ENCODE assay signal across 9 mouse cellular contexts in genomic region chr8:114074122-114074521, GRCm38 (mm10). TPM values are rescaled to one million over a fixed set of nuclear protein-coding genes. Genes with fewer than 3 reads are reported as not detected.
A peak's percentile ranks its signal among the peaks of the same experiment; 100 is the strongest.
DNase-seq lines count a peak whose midpoint lies in the region; ATAC-seq and TF ChIP-seq lines count a peak whose summit lies in the region.
"Had no signal": no experiment of that assay in that cellular context is flagged by ENCODE, and none has a peak within 500 bp of the region (broad histone marks: within the 10 kb centered on the region; RNA-seq: fewer than 3 reads in every experiment).

No protein-coding gene starts in this region.

- H3K4me2 ChIP-seq in heart, postnatal 0 days (ENCODE audit: low read depth, low read length), result no peak overlapping the region
- no peak overlapping the region for H3K4me2 ChIP-seq in heart, embryonic 12.5 days
- H3K4me2 ChIP-seq in lung, embryonic 14.5 days, result no peak overlapping the region
- H3K4me2 ChIP-seq: limb, embryonic 13.5 days had no signal

- H3K9me3 ChIP-seq in heart, postnatal 0 days (replicated peaks; ENCODE audit: control insufficient read depth, low read length), result no peaks in the 10 kb centered on the region
- H3K9me3 ChIP-seq in heart, embryonic 12.5 days (replicated peaks), result 0 out of 2 replicates have a peak, but pooled peaks cover 3% of the 10 kb centered on the region
- H3K9me3 ChIP-seq in lung, embryonic 14.5 days (ENCODE audit: low read depth, low read length), result no peaks in the 10 kb centered on the region

- no peak for TF ChIP-seq POLR2A in thymus, adult 2 months (IDR thresholded peaks at IDR 0.05; ENCODE audit: control insufficient read depth, extremely low read depth, insufficient read depth, low read length, poor library complexity)

- TF ChIP-seq CTCF in heart, postnatal 0 days (IDR thresholded peaks at IDR 0.05; ENCODE audit: low read depth), result peak; percentile 29
- TF ChIP-seq CTCF in thymus, adult 2 months (IDR thresholded peaks at IDR 0.05; ENCODE audit: borderline replicate concordance, control insufficient read depth, extremely low read depth, insufficient read depth, low read length, poor library complexity), result 0 out of 2 replicates have a peak, but pooled peaks have one; percentile 25
- peak; percentile 69 for TF ChIP-seq CTCF in lung, embryonic 14.5 days (IDR thresholded peaks at IDR 0.05; ENCODE audit: low read depth)

- 86% methylated on average over 2 of the region's 2 CpGs for WGBS in heart, postnatal 0 days
- 86% methylated on average over 2 of the region's 2 CpGs for WGBS in heart, embryonic 12.5 days
- WGBS in thymus, adult 2 months, result 95% methylated on average over 2 of the region's 2 CpGs
- 81% methylated on average over 2 of the region's 2 CpGs for WGBS in lung, embryonic 14.5 days

- no peak overlapping the region for H3K4me3 ChIP-seq in heart, postnatal 0 days (ENCODE audit: low read depth, low read length)
- H3K4me3 ChIP-seq in heart, embryonic 12.5 days, result no peak overlapping the region
- H3K4me3 ChIP-seq in thymus, adult 2 months (ENCODE audit: control insufficient read depth, insufficient read depth, low read length), result no peak overlapping the region
- H3K4me3 ChIP-seq in lung, embryonic 14.5 days (ENCODE audit: low read depth, low read length), result no peak overlapping the region
- H3K4me3 ChIP-seq: limb, embryonic 13.5 days had no signal

- ATAC-seq in heart, postnatal 0 days (ENCODE audit: insufficient read depth, low read depth), result no peak
- ATAC-seq in heart, embryonic 12.5 days (ENCODE audit: insufficient number of reproducible peaks, low FRiP score), result no peak
- no peak for ATAC-seq in lung, embryonic 14.5 days (ENCODE audit: insufficient read depth)
- ATAC-seq in monocyte, adult 5-6 weeks (replicated peaks; ENCODE audit: insufficient number of reproducible peaks, low FRiP score, low TSS enrichment, poor library complexity, severe bottlenecking), result no peak

- no peak for TF ChIP-seq EP300 in heart, postnatal 0 days (IDR thresholded peaks at IDR 0.05; ENCODE audit: low read depth)

- no peak overlapping the region for H3K27ac ChIP-seq in heart, postnatal 0 days (ENCODE audit: low read depth)
- no peak overlapping the region for H3K27ac ChIP-seq in heart, embryonic 12.5 days (ENCODE audit: poor library complexity, severe bottlenecking)
- no peak overlapping the region for H3K27ac ChIP-seq in thymus, adult 2 months (ENCODE audit: control insufficient read depth, insufficient read depth, low read length)
- H3K27ac ChIP-seq in lung, embryonic 14.5 days (ENCODE audit: low read depth), result no peak overlapping the region
- H3K27ac ChIP-seq: limb, embryonic 13.5 days had no signal

- no peak overlapping the region for H3K9ac ChIP-seq in heart, postnatal 0 days (replicated peaks; ENCODE audit: low read depth, low read length)
- H3K9ac ChIP-seq in heart, embryonic 12.5 days, result no peak overlapping the region
- no peak overlapping the region for H3K9ac ChIP-seq in lung, embryonic 14.5 days
- H3K9ac ChIP-seq: limb, embryonic 13.5 days had no signal

- no peaks in the 10 kb centered on the region for H3K36me3 ChIP-seq in heart, postnatal 0 days (replicated peaks; ENCODE audit: control insufficient read depth, insufficient read depth, low read length)
- no peaks in the 10 kb centered on the region for H3K36me3 ChIP-seq in heart, embryonic 12.5 days
- no peaks in the 10 kb centered on the region for H3K36me3 ChIP-seq in thymus, adult 2 months (ENCODE audit: control insufficient read depth, insufficient read depth, low read length)
- H3K36me3 ChIP-seq in lung, embryonic 14.5 days (ENCODE audit: insufficient read depth), result no peaks in the 10 kb centered on the region
- H3K36me3 ChIP-seq: limb, embryonic 13.5 days had no signal

- no peak for DNase-seq in heart, postnatal 0 days (ENCODE audit: low spot score)
- peak; percentile 16 for DNase-seq in thymus, adult 2 months
- DNase-seq in thymus, postnatal 0 days (ENCODE audit: low spot score), result no peak
- peak; percentile 3 for DNase-seq in cerebellum, adult 9-11 months
- peak; percentile 49 for DNase-seq in lung, embryonic 14.5 days
- DNase-seq in ovary, postnatal 10 days (ENCODE audit: low spot score), result no peak

- H3K4me1 ChIP-seq in heart, postnatal 0 days (ENCODE audit: control insufficient read depth, insufficient read depth), result no peaks in the 10 kb centered on the region
- 0 out of 2 replicates have a peak, but pooled peaks cover 6% of the 10 kb centered on the region for H3K4me1 ChIP-seq in heart, embryonic 12.5 days (replicated peaks)
- H3K4me1 ChIP-seq in thymus, adult 2 months (replicated peaks; ENCODE audit: control insufficient read depth, insufficient read depth, low read length), result no peaks in the 10 kb centered on the region
- no peaks in the 10 kb centered on the region for H3K4me1 ChIP-seq in lung, embryonic 14.5 days (ENCODE audit: insufficient read depth)
- H3K4me1 ChIP-seq: limb, embryonic 13.5 days had no signal

- H3K27me3 ChIP-seq in heart, postnatal 0 days (ENCODE audit: control insufficient read depth, insufficient read depth, low read length), result 0 out of 2 replicates have a peak, but pooled peaks cover 3% of the 10 kb centered on the region
- H3K27me3 ChIP-seq in heart, embryonic 12.5 days (replicated peaks), result no peaks in the 10 kb centered on the region
- H3K27me3 ChIP-seq in thymus, adult 2 months (ENCODE audit: control insufficient read depth, insufficient read depth, low read length), result no peaks in the 10 kb centered on the region
- H3K27me3 ChIP-seq in lung, embryonic 14.5 days (ENCODE audit: insufficient read depth, low read length), result no peaks in the 10 kb centered on the region
- H3K27me3 ChIP-seq: limb, embryonic 13.5 days had no signal

RNA-seq across cellular contexts. Expression of gene Nudt7, which starts 59.2 kb away (rescaled TPM):
- 25.3 and 30.8 TPM in 2 replicates for total RNA-seq in heart, postnatal 0 days (2014; rRNA removed; ENCODE audit: low replicate concordance)
- 66.5 and 71.8 TPM in 2 replicates for polyA plus RNA-seq in heart, postnatal 0 days (2015; fragmentation: Nextera tagmentation; extraction: Ambion mirVana)
- polyA plus RNA-seq in heart, embryonic 12.5 days (2016; fragmentation: Nextera tagmentation; extraction: Ambion mirVana), result 23.5 and 23.7 TPM in 2 replicates
- polyA plus RNA-seq in thymus, adult 2 months (2012; rRNA removed), result 9.1 and 9.7 TPM in 2 replicates
- 16.1 and 18.0 TPM in 2 replicates for polyA plus RNA-seq in thymus, postnatal 0 days (2015; fragmentation: Nextera tagmentation; extraction: Ambion mirVana)
- 13.6 and 17.0 TPM in 2 replicates for polyA plus RNA-seq in lung, embryonic 14.5 days (2014; fragmentation: Nextera tagmentation; extraction: Ambion mirVana)
- 5.1 to 21.5 TPM (median 12.7 TPM) in 3 replicates for total RNA-seq in monocyte, adult 5-6 weeks (2017)

Comparison
In these comparisons a context has a peak if more than half of its experiments do, and no peak if none do; other contexts are left out.
1. DNase-seq: peak in thymus, adult 2 months (single experiment), cerebellum, adult 9-11 months (single experiment) and lung, embryonic 14.5 days (single experiment); none in heart, postnatal 0 days (single experiment), thymus, postnatal 0 days (single experiment) and ovary, postnatal 10 days (single experiment).
2. Peak in every context shown above with its lines, with median percentiles within 50 percentile points of each other: CTCF ChIP-seq.